Mouse (Mus musculus) gastrocnemius, postnatal 14 days (tissue): Measurements from ENCODE around the gene Cyp2d11. TPM values are rescaled to one million over a fixed set of nuclear protein-coding genes. Genes with fewer than 3 reads are reported as not detected.

Source experiments
- DNase-seq: peaks from one replicate; pipeline ENCODE4 v3.0.0; 2021; ENCODE audit warnings: mixed read lengths
- intact Hi-C: fragments of 180-260 bp; cut with DNase I; formaldehyde crosslinking; loops from one replicate; pipeline ENCODE4 v1.15.1; 2025; ENCODE audit warnings: low total_unique reads
- total RNA-seq, 2 experiments: library from RNA; stranded (reverse); gene quantifications; 2 replicates each; pipeline ENCODE4 v1.2.3; 2021

Cyp2d11 gene
- total RNA-seq, 2 experiments from 2014 or later: 0.12 to 0.13 TPM

DNA sequence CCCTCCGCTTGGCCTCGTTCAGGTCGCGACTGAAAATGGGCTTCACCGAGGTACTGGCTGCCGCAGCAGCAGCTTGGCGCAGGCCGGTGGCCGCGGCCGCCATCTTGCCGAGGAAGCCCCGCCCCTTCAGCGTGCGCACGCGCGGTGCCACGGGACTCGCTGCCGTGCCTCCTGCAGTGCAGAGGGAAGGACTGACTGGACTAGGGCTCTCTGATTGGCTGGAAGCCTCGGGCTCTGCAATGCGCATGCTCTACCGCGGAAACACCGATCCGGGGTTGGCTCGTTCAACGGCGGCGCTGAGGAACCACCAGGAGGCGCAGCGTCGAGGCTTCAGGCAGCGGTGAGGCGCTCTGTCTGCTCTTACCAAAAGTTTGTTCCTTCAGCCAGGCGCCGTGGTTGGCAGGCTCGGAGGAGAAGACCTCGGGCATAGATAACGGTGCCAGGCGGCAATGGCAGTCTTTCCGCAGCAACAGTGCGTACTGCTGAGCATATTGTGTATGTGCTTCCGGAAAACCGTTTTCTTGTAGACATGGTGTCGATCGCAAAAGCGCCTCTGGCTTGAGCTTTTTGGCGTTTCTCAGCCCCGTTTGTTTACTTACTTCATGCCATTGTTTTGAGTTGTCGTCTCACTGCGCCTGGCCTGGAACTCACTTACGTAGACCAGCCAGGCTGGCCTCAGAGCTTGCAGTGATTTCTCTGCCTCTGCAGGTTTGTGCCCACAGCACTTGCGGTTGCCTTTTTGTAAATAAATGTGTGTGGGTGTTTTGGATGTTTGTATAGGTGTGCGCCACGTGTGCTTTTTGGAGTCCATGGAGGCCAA is 39.5 kb downstream of the Cyp2d11 start, which contains the start of gene Ndufa6:
Gene Ndufa6, minus strand, starts transcription at position 197 of the 820 bp plus-strand sequence.
- intact Hi-C loops: no loop called here
- DNase-seq: peak; percentile 98

DNA sequence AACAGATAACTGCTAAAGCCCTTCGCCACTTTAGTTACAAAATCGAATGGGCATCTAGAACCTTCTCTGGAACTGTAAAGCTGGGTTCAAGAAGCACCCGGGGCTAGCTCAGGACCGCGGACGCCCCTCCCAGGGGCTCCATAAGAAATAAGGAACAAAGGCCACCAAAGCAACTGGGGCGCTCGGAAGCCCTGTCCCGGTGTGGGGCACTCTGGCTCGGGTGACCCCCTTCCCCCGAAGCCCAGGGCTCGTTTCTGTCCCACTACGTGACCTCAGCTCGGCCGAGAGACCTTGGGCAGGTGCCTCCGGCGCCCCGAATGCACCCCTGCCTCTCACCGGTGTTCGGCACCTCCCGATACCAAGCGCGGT is 40.1 kb downstream of the Cyp2d11 start:
- no peak for DNase-seq
- intact Hi-C loops: no loop called here

DNA sequence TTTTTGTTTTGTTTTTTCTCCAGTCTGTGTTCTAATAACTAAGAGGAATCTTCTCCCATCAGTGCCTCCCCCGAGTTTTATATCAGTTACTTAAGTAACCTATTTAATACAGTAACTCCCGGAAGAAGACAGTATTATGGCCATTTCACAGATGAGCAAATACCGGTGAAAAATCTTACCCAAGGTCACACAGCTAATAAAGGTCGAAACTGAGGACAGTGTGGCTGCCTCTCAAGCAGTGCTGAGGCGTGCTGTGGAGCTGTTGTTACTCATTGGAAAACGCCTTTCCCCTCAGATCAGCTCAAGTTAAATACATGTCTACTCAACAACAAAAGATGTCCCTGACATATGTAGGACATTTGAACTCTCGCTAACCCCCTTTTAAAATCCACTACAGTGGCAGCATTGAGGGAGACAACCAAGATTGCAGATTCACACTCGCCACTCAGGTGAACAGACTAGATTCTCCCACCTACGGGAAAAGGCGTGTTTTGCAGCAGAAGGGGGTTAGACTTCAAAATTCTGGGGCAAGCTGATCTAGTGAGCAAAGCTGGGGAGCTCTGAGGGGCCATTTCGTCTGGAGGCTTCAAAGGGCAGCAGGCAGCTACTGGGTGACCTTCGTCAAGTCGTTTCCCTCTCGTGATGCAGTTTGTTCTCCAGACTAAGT is 40.6 kb downstream of the Cyp2d11 start:
- intact Hi-C loops: no loop called here
- no peak for DNase-seq

DNA sequence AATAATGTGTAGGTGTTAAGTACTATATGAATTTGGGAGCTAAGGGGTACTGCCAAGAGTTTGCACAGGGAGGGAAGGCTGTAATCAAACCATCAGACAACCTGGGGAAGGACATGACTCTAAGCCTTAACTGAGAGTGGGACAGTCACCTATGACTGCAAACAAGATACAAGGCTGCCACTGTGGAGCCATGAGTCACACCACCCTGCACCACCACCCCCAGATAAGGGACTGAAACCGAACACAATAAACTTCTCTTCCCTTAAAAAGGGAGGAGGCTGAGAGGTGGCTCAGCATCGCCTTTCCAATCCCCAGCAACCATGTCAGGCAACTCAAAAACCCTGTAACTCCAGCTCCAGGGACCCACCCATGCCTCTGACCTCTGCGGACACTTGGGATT is 42.3 kb downstream of the Cyp2d11 start:
- intact Hi-C loops: no loop called here
- DNase-seq: no peak

DNA sequence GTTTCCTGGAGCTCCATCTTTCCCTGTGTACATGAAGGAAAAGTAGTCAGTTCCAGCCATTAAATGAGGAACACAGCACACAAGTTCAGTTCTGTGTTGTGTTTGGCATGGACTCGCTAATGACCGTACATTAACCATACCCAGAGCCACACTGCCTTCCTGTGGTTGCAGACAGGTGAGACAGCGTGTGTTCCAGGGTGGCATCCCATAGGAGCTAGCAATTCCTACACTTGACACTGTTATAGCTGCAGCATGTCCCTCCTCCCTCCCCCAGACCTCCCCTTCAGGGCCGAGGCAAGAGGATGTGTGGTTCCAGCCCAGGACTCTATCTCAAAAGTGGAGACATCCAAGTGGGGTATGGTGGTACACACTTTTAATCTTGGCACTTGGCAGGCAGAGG is 43.5 kb downstream of the Cyp2d11 start:
- intact Hi-C loops: no loop called here

DNA sequence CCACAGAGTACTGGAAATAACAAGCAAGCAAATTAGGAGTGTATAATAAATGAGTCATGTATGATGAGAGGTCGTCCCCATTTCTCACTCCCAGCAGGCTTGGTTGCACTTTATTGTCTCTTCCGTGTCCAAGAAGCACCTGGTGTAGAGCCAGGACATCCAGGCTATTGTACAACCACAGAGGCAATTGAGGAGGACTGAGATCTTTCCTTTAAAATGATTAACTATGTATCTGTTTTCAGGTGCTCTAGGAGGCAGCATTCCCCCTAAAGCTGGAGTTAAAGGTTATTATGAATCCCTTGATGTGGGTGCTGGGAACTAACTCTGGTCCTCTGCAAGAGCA is 44.9 kb downstream of the Cyp2d11 start:
- intact Hi-C loops: no loop called here
- DNase-seq: no peak

More for the DNA sequence above, 43.5 kb downstream of the Cyp2d11 start:
- DNase-seq: no peak

DNA sequence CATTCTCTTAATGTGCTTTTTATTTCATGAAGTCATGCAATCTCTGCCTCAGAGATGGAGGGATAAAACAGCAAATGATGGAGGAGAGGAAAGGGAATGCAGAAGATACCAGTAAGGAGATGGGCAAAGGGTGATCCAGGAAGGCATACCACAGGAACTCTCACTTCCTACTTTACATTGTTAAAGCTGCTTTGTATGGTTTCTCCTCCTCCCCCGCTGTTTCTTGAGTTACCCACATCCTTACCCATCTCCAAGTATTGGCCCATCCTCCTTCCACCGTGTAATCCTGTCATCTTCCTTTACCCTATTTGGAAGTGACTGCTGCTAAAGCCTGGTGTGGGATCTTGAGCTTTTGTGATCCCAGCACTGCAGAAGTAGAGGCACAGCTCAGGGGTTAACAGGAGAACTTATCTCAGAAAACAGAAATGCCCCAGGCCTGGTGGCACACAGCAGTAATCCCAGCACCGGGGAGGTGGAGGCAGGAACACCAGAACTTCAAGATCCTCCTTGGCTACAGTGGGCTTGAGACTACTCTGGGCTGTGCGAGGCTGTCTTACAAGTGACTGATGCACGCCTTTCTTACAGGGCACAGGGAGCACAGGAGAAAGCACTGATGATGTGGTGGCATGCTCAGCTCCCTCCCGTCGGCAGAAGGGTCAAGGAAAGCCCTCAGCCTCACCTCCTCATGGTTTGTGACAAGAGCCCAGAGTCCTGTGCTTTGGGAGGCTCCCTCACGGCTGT is 45.4 kb downstream of the Cyp2d11 start:
- no peak for DNase-seq
- intact Hi-C loops: no loop called here

DNA sequence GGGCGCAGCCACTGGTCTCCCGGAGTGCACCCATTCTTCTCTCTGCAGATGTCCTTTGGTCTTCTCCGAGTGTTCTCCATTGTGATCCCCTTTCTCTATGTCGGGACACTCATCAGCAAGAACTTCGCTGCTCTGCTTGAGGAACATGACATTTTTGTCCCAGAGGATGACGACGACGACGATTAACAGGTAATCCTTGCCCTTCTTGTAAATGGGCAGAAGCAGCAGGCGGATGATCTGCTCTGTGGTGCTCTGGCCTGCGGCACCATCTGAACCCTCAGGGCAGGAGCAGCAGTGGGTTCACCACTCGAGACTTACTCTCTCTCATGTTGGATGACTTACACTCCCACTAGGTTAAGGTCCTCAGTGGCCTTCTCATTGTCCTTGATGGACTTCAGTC is 46.0 kb downstream of the Cyp2d11 start:
- no peak for DNase-seq
- intact Hi-C loops: no loop called here

DNA sequence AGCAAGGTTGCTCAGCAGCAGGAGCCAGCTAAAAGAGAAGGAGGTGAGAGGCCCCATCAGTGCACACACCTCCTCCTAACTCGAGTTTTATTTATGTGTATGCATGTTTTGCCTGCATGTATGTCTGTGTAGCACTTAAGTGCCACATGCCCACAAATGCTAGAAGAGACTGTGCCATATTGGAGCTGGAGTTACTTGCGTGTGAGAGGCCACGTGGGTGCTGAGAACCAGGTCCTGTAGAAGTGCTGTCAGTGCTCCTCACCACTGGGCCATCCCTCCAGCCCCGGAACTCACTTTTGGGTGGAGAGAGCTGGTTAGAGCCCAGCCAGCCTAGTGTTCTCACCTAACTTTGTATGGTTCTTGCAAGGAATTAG is 46.5 kb downstream of the Cyp2d11 start:
- intact Hi-C loops: no loop called here

DNA sequence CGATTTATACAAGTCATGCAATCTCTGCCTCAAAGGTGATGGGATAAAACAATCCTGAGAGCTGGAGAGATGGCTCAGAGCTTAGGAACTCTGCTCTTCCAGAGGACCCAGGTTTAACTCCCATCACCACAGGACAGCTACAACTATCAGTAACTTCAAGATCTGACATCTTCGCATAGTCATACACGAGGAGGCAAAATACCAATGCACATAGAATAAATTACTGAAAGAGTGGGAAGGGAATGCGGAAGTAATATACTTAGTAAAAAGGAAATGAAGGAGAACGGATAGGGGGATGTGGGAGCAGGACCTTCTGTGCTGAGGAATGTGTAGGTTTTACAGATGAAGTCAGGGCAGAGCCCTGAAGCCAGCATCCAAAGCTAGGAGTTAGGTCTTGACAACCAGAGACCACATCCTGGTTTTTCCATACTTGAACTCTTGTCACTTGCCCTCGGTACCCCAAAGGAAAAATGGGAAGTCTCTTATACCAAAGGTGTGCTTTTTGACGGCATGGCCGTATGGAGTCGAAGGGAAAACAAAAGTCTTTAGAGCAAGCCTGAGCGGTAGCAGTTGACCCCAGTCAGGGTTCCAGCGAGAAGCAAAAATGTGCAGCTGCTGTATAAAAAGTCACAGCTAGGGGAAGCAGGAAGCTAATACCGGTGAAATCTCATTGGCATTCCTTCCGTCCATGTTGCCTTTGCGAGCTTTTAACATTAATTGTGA is 47.1 kb downstream of the Cyp2d11 start:
- intact Hi-C loops: no loop called here
- DNase-seq: no peak

More for the DNA sequence above, 46.5 kb downstream of the Cyp2d11 start:
- no peak for DNase-seq

DNA sequence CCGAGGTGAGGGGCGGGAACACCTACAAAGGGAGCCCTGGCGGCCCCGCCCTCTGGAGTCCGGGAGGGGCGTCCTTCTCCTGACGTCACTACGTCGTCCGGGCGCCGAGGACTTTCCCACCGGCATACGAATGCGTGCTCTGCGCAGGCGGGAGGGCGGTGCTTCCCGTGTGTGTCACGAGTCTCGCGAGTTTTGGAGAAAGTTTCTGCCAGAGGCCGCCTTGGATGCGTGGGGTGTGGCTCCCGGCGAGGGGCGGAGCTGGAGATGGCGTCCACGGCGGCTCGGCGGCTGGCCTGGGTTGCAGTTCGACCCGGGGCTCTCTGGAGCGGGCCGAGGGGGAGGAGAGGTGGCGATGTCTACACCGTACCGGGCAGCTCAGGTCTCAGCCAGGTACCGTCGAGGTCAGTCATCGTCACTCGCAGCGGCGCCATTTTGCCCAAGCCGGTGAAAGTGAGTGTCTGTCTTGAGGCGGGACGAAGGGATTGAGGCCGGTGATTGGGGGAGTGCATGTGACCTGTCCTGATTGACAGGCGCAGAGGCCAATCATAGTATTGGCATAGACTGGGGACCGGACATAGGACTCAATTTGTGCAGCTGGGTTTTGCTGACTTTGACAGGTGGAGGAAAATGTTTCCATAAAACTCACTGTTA is 47.9 kb downstream of the Cyp2d11 start:
- intact Hi-C loops: no loop called here
- peak; percentile 98 for DNase-seq

DNA sequence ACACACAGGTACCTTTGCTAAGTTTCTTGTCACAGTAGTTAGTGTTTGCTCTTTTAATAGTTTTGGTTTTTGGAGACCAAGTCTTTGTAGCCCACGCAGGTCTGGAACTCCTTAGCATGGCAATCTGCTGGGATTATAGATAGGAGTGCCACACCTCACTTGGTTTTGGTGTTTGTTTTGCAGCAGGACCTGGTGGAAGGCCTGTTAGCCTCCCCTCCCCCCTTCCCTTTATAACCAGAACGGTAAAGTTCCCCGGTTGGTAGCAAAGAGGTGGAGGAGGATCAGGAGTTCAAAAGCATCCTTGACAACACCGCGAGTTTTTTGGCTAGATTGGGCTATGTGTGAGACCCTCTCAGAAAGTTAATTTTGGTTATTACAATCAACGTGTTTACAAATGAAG is 48.9 kb downstream of the Cyp2d11 start:
- no peak for DNase-seq
- intact Hi-C loops: no loop called here

DNA sequence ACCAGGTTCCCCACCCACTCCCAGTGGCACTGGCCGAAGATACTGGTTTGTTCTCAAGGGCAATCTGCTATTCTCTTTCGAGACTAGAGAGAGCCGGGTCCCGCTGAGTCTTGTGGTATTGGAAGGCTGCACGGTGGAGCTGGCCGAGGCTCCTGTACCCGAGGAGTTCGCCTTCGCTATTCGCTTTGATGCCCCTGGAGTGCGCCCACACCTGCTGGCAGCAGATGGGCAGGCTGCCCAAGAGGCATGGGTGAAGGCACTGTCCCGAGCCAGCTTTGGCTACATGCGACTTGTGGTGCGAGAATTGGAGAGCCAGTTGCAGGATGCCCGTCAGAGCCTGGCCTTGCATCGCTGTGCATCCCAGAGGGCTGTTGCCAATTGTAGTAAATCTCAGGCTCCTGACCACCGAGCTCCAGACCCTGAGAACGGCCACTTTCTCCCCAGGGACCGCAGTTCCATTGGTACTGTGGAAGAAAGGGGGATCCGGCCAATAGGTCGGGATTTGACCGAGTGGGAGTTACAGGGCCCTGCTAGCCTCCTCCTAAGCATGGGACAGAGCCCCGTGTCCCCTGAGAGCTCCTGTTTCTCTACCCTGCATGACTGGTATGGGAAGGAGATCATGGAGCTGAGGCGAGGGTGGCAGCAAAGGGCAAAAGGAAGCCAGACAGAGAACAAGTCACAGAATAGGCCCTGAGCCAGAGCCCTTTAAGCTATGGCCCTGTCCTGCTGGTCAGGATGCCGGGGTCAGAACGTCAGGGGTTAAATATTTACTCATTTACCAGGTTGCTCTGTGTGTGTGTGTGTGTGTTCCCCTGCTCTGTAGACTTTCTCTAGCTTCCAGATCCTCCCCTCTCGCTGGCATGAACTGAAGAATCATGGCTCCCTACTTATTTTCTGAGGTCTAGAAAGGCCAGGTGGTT is 50.2 kb downstream of the Cyp2d11 start:
- intact Hi-C loops: no loop called here
- no peak for DNase-seq

DNA sequence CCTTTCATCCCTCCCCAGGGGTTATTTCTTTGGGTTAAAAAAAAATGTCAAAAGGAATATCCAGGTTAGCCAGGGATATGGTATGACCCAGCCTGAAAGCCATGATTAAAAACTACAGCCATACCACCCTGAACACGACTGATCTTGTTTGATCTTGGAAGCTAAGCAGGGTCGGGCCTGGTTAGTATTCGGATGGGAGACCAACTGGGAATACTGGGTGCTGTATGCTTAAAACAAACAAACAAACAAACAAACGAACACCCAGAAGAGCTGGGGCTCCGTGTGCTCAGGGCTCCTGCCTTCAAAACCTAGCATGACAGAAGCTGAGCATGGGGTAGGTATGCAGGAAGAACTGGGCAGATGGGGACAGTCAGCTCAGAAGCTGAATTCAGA is 51.3 kb downstream of the Cyp2d11 start:
- DNase-seq: no peak
- intact Hi-C loops: no loop called here

DNA sequence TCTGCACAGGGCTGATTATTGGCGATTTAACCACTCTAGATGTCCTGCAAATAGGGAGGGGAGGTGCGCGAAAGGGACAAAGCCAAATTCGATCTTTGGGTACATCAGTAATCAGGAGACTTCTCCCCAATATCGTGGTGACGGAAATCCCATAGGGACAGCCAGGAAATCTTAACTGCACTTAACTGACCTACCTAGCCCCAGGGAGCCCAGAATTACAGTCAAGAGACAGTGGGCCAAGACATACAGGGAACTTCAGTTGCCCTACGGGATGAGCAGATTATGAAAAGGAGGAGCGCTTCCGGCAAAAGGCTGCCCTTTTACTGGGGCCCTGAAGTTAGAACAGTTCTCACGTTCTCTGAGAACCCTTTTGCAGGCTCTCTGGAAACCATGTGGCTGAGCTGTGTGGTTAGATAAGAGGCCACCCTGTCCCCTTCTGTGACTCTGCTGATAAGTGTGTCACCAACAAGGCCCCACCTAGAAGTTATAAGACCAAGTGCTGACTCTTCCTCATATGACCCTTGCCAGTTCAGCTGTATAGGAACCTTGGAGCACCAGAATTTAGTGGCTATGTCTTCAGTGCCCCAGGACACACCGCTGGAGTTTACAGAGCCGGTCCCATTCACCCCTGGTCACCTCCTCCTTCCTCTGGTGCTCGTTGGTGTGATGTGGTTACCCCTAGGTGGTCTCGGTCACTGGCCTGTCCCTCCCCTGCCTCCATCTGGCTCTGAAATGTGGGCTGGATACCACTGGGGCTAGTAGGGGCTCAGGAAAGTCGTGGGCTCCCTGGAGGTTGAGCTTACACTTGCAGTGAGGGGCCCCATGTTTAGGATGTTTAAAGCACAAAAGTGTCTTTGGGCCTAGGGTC is 51.9 kb downstream of the Cyp2d11 start:
- intact Hi-C loops: no loop called here
- DNase-seq: no peak

DNA sequence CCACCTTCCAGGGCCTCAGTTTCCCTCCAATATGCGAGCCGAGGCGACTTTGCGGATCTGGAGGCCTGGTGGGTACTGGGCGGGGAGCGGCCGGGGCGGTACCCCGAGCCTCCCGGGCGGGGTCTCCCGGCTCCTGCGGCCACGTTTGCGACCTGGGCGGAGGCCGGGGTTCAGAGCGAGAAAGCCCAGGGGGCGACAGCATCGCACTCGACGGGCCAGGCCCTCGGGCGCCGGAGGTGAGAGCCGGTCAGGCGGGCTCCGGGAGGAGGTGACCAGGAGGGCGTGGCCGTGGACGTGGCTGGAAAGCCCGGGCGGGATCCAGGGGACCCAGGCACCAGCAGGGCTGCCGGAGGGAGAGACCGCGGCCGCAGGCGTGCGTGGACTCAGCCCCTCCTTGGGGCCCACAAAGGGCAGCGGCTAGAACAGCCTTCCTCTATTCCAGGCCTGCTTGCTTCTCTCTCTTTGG is 52.8 kb downstream of the Cyp2d11 start:
- intact Hi-C loops: no loop called here
- peak; percentile 79 for DNase-seq

DNA sequence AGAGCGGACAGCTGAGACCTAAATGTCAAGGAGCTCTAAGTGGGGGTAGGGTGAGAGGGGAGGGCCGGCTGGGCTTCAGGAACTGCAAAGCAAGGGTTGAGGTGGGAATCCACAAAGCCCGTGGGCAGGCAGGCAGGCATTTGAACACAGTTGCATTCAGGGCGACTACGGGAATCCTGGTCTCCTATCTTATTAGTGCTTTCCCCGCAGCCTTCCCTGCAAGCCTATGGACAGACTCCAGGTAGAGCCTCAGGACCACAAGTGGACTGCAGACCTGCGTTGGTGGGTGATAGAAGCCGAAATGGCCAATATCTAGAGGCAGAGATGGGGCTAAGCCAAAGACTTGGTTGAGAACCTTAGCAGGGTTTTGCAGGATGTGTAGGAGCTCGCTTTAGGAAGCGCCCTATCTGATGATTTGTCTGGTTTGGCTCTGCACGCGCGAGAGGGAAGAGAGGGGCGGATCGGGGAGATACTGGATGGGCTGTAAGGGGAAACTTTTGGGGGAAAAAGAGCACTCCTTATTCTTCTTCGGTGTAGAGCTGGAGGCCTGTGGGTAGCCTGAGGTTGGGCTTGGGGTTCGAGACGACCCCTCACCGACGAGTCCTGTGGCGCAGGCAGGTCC is 53.3 kb downstream of the Cyp2d11 start:
- intact Hi-C loops: no loop called here
- DNase-seq: no peak
